Mouse (Mus musculus) mesoderm, embryonic 11.5 days (tissue): ENCODE measurements at regions not wholly inside any gene's neighbourhood (a gene's known extent, or its start where the extent isn't known, plus 50 kb on each side); places are given as distances from the start of the nearest gene placed in this dataset.

Source experiments
- DNase-seq: peaks from one replicate; pipeline ENCODE4 v3.0.0-alpha.2; 2012; ENCODE audit warnings: low read depth, low spot score

DNA sequence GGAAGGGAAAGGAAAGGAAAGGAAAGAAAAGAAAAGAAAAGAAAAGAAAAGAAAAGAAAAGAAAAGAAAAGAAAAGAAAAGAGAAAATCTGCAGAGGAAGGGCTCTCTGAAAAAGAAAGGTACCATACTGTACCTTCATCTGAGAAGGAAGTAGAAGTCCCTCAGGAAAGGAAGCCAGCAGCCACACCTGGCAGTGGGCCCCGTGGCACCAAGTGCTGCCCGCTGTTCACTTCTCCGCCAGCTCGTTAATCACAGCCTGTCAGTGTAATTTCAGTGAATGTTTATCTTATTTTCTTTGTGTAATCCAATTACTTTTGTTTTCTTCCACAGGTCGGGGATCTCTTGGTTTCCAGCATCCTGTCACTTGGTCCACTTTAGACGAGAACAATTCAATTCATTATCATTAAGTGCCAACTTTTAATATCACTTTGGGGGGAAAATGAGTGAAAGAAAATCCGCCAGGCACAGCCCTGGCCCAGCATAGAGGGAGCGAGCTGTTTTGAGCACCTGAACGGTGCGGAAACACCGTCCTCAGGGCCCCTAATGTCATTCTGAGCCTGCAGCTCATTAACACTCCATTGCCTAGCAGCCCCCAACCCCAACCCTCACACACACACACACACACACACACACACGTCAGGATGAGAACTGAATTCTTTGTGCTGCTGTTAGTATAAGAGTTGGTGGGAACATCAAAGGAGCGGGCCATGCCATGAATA, 309.7 kb downstream of the Irx2 start:
- DNase-seq, result no peak

DNA sequence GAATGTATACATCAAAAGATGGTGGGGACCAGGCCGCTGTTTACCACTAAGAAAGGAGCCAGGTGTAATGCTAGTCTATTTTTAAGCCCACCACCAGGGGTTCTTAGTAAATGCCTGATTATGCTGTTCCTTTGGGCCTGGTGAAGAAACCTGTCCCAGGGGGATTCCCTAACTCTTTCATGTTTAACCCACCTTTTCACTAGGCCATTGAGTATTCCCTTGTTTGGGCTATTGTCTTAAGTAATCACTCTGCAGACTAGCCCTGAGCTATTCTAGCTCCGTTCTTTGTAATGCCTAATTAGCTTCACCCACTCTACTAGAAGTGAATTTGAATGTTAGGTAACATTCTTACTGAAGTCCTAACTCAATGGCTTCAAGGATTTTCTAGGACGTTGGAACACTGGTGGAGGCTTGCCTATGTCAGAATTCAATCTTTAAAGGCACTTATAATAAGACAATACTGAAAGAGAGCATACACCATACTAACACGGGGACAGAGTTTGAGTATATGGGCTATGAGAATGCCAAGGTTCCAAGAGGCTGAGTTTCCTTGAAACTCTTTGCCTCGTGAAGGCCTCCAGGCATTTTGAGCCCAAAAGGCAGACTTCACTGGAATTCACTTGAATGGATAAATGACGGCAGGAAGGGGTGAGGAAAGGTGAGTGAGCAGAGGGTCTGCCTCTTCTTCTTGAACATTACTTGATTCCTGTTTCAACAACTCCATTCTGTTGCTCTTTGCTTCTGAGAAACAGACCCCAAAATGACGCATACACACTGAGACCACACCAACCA, 312.7 kb upstream of the Irx4 start:
- no peak for DNase-seq

DNA sequence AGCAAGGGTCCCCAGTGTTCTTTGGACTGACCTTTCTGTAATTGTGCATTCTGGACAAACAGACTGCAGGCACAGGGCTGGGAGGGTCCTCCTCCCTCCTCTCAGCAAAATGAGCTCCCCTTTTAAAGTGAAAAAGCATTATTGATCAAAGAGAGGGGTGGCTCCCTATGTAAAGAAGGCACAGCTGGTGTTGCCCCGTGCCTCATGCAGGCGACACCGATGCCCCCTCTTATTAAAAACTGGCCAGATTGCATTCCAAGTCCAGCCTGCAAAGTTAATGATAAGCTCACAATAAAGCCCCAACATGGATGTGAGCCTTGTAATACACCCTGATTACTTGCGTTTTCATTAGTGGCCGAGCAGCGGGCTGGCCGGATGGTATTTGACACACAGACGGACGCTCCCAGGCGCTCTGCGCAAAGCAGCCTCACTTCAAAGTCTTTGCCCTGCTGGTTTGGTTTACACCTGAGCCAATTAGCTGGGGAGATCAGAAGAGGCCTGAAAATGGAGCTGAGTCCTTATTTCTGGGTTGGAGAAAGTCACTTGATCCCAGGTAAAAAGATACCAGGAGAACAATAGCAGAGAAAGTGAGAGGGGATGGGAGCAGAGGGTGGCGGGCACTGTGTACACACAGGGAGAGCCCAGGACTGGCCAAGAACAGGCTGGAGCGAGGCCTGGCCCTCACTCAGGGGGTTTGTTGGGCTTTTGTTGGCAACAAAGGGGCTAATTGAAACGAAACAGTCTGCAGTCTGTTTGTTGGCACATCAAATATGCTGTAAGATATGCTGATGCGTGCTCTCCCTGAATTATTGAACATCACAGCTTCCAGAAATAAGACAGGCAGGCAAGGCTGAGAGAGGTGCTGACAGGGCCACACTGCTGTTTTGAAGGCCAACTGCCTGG, 301.4 kb upstream of the Irx4 start:
- peak; percentile 12 for DNase-seq

DNA sequence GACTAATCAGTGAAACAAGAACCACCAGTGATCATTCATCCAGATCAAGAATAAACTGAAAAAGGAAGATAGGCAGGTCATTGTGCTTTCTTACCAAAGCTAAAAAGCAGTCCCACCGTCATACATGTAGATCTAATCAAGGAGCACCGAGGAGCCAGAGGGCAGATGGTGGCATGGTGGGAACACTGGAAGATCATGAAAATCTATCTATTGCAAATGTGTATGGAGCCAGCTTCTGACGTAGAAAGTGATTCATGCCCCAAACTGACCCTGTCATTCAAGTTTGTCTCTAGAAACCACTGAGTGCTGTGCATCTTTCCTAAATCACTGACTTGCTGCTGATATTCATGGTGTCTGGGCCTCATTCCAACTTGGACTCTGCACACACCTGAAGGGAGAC, 299.0 kb upstream of the Irx4 start:
- DNase-seq, result no peak

DNA sequence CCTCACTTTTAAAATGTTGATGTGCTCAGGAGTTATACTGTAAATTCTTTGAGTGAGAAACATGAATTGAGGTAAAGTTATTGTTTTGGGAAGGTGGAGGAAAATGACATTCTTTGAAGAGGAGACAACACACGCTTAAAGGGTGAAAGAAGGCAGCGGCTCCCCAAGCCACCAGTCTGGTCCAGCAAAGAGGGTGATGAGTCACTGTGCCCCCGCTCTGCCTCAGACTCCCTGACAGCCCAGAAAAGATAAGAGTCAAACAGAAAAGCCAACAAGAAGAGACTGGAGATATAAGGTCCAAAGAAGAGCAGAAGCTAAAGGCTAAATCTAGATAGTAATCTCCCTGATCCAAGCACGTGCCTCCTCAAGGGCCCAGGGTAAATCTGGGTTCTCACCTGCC, 288.1 kb upstream of the Irx4 start:
- DNase-seq, result no peak

DNA sequence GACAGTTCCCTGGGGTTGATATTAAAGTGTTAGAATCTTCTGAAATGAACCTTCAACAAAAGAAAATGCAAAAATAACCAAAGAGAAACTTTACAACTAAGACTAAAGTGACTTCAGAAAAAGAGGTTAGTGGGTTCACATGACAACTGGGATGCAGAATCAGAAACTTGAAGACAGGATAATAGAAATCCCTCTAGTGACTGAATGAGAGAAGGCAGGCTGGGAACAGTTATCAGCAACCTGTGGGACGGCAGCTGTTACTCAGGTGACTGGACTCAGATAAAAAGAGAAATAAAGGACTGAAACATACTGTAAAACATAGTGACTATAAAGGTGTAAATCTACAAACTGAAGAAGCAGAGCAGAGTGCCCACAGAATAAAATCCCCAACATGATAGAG, 287.4 kb upstream of the Irx4 start:
- no peak for DNase-seq

DNA sequence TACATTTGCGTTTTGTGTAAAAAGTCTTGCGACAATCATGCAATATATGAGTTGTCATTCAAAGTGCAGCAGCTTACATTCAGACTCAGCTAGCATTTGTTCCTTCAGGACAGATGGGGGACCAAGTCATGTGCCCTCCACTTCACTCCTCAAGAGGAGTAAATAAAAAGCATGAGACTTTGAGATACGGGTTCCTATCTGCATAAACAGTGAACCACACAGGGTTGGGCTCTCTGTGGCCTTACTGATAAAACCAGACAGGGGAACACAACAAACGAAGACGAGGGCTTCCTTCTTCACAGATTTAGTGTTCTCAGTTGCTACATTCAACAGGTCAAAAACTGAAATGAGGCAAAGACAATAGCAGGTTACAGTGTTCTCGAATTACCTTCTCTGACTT, 283.1 kb upstream of the Irx4 start:
- DNase-seq, result no peak

DNA sequence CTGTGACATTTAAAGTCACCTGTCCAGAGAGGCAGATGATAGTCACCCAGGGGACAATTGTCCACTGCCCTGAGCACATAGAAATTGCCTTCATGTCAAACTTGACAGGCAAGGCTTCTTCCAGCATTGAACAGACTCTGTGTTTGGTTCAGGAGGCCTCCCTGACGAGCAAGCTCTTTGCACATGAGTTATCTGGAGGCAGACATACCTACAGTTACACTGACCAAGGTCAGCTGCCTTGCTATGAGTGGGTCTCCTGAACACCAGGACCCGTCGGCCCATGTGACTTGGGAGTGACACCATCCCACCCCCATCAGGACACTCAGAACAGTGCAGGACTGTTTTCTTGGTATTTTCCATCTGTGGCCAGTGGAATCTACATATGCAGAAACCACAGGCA, 282.3 kb upstream of the Irx4 start:
- no peak for DNase-seq

DNA sequence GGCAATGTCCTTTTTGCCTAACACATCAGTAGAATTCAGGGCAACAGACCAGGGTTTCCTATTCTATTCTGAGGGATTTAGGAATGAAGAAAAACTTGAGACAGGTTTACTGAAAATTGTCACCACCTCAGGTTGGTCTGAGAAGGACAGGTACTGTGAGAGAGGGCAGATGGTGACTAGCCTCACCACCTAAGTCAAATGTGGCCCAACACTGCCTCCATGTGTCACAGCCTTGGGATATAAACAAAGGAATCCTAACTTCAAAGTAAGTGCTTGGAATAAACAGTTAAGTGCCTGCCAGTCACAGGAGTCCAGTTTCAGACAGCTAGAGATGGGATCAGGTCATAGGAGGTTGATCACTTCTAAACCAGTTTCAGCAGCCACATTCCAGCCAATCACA, 281.3 kb upstream of the Irx4 start:
- DNase-seq, result no peak

DNA sequence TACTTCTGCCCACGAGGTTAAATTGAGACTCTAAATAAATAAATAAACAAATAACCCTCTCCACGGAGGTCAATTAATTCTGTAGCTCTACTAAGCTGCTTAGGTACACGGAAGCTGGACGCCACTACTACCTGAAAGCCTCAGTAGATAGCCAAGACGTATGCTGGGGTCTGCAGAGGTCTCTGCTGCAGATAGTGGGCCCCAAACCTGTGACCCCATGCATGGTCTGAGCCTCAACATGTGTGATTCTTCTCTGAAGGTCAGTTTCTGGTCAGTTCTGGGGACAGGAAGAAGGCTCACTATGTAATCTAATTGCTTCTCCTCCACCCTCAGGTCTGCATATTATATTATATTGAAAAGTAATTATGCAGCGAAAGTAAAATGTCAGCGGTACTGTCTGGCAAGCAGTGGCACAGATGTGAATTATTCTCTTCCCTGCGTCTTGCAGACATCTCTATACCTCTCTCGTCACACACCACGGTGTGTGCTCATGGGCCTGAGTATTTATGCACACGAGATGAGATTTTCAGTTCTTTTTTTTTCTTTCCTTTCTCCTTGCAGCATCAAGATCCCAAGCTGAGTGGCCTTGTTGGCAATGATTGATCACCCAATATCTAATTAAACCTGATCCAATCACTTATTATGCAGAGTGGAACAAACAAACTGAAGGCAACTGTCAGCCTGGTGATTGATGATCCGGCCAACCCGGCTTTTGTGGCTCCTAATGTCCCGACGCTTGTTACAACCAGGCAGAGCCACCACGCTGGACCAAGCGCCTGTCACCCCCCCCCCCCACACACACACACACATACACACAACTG, 267.5 kb upstream of the Irx4 start:
- DNase-seq, result peak; percentile 52

DNA sequence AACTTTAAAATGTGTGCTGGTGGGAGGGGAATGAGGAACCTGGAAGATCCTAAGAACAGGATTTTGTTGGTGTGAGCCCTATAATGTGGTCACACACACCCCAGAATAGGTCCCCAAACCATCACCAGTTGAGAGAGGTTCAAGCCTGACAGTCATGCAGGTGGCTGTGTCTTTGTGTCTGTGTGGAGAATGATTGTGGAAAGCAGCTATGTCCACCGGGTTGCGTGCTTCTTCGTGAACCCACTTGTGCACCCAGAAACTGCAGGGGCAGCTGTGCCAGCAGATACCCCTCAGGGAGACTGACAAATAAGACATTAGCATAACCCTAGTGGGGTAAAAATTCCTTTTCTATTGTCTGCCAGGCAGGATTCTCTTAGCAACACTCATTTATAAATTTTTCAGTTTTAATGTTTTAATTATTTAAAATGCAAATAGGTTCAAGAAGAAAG, 266.8 kb upstream of the Irx4 start:
- DNase-seq, result no peak

DNA sequence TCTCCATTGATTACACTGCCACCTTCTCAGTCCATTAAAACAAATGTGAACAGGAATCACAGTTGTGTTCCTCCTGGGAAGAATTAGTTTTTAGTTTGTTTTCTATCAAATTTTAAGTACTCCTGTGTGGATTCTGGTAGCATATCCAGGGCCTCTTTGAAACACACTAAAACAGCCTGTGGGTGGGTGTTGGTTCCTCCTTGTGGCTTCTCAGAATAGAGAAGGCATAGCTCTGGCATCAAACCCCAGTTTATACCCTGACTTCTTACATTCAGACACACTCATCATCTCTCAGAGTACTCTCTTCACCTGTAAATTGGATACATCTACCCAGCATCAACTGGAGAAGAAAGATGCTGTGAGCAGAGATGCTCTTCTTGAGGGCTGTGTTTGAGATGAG, 265.7 kb upstream of the Irx4 start:
- no peak for DNase-seq

DNA sequence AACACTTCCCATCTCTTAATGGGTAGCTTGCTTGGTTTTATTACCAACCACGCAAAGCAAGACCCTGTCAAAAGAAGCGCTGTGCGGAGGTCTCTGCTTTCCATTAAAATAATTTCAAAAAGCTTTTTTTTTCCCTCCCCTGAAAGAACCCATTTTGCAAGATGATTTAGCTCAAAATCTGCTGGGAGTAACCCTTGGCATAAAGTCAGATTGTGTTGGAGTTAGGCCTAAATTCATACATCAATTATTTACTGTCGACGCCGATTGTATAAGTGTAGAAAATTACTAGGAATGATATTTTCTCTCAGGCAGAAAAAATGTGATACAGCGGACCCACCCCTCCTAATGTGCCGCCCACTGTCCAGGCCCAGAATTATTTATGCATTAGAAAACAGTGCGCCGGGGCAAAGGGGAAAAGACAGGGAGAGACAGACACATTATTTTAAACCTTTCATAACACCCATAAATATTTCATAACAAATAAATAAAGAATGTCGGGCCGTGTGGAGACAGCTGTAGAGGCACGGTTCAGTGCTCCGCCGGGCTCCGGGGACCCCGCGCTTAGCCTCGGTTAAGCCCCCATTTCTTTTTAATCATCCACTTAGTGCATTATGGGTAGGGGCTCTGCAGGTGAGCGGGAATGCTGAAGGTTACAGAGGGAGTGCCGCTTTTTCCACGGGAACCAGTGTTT, 251.3 kb upstream of the Irx4 start:
- peak; percentile 28 for DNase-seq

DNA sequence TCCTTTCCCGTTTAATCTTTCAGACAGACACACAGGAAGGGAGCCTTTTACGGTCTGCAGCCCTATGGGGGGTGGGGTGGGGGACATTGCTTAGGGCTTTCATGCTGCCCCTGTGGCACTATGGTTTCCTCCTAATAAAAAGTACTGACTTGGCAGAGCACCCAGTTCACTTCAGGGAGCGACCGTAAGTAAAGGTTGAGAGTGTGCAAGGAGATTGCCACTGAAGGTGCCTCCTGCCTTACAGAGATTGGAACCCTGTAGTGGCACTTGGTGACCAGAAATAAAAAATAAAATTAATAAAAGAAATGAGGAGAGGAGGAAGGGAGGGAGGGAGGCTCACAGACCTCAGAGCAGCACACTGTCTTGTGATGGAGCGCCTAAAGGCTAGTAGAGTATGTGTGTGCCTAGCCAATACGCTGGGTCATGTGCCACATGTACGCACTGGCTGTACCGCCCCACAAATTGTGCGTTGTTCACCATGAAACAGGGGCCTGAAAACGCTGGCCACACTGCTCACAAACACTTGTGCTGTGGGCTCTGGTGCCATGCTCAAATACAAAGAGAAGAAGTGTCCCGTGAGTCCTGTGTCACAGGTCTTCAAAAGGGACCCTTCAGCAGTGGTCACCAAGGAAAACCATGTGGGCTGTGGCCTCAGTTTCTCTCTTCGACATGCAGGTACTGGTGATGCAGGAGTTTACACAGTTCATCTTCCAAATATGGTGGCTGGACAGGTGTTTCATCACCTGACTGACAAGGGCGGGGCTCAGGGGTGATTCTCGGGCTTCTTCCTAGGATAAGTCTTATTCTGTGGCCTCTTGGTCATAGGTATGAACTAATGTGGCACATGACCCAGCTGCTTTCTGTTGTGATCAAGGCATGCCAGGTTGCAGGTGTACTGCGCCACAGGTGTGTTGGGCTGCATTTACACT, 250.5 kb upstream of the Irx4 start:
- DNase-seq, result no peak

DNA sequence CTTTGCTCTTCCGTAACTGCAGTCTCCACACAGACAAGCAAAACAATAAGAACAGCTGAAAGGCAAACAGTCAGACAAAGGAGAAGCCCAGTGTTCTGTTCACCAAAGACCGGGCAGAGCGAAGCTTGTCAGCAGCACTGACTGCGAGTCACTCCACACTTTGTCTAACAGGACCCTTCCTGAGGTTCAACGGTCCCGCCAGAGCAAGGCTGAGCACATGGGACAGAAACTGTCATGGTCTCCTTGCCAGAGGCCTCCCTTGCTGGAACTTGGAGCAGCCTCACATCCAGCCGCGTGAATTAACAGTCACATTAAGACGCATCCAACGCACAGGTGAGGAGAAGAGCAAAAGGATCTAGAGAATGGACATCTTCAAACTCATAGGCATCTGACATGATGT, 241.1 kb upstream of the Irx4 start:
- DNase-seq, result no peak

DNA sequence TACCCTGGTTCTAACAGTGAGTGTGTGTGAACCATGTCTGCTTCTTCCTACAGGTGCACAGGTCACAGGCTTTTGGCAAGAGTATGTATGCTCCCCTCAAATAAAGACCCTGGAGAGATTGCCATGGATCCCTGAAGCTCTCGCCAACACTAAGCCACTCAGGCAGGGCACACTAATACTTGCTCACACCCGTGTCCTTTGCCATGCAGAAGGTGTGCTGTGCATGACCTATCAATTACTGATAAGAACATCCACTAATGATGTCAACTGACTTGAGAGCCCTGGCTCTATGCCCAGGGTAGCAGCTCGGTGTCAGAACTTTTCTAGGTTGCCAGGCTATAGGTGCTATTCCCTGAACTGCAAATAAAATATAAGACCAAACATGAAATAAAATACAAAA, 229.1 kb upstream of the Irx4 start:
- DNase-seq, result no peak

DNA sequence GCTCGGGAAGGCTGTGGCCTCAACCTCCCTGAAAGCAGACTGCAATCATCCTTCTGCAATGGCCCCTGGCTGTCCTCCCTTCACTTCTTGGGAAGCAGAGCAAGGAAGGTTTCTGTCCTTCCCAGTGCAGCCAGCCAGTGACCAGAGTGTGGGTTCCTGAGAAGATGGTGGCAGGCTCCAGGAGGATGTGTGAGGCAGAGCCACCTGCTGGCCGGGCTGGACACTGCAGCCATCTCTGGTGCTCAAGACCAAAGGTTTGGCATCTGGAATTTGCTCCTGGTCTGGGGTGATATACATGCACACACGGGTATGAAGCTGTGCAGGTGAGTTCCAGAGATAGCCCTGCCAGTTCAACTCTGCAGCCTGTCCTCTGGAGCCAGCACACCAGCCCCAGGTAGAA, 227.2 kb upstream of the Irx4 start:
- peak; percentile 74 for DNase-seq

DNA sequence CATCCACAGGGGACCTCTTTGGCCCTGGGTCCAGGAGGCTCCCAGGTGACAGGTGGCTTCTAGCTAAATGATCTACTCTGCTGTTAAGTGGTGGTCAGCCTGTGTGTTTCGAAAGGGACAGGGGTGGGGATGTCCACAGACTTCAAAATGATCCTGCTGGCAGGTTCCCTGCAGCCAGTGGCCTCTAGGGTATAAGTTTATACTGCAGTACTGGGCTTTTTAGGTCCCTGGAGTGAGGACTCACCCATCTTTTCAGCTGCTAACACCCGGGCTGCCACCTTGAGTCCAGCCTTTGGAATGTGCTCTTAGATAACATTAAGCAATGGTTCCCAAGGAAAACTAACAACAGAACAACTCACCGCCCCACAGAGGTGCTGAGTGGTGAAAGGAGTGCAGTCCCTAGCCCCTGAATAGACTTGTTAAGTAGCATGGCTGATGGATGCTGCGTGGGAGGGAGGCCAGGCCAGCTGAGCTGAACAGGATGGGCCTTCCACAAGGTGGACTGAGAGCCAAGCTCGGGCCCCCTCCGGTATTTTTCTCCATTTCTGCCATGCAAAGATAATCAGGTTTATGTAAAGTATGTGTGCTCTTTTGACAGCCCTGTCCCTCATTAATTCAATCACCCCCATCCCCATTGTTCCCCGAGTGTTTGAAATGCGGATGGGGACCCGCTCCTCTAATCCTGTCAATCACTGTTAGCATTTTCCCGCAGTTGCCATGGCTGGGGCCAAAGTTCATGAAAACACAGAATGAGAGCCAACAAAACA, 226.0 kb upstream of the Irx4 start:
- DNase-seq, result peak; percentile 85

DNA sequence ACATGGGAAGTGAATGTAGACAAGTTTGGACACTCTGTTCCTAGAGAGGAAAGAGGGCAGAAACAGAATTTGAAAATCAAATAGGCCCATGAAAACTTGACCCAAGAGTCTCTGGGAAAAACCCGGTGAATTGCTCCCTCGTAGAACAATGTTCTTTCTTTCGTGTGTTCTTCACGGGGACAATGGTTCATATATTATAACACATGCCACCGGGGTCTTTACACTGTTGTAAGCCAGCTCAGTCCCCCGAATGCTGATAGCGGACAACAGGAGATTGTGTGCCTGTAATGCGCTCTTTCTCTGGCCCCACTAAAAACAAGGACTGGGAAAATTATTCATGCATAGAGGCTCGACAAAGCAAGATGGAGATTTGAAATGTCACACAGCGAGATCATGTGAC, 225.4 kb upstream of the Irx4 start:
- no peak for DNase-seq
